Mouse (Mus musculus) inflammation-experienced regulatory T-cells (primary cell): ENCODE measurements around the gene Anxa7. TPM values are rescaled to one million over a fixed set of nuclear protein-coding genes. Genes with fewer than 3 reads are reported as not detected.

Source experiments
- polyA plus RNA-seq, 2 experiments: library from polyadenylated mRNA; unstranded; fragments of 100-300 nt; shearing (Covaris generic); gene quantifications; one replicate each; pipeline ENCODE4 v1.2.1; 2017

Anxa7 gene
- 10 to 100 TPM; 53.2 to 67.1 TPM for polyA plus RNA-seq

DNA sequence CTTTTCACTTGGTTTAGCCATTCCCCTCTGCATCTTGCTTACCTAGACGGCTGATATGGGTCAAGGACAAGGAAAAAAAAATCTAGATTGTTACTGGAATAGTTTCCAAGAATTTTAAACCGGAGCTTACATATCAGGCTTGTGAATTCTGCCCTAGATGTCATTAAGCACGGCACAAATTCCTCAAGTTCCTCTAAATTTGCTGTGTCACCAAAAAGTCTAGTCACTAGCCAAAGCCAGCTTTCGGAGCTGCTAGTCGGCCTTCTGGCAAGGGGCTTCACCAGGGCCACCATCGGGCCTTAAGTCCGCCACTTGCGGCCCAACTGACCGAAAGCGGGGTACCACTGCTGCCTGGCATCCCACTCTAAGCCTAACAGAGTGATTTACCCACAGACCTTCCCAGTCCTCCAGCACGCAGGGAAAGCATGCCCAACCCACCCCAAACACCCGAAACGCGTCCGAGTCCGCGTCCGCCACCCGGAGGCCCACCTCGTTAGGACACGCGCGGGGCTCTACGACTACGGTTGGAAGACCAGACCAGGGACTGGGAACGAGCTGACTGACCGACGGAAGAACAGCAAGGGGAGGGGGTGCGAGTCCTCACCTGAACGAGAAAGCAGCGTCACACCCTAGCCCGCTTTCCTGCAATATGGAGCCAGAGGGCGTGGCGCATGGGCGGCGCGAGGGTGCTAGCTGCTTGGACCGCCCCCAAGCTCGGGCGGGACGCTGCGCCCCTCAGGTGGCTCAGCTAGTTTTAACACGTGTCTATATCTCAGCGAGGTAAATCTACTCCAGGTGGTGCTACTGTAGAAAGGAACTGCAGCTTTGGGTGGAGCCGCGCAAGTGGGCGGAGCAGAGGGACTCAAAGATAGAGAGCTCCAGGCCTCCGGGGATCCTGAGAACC is at the start of gene Anxa7:
Anxa7 (minus strand) TSS at position 843 of the 904 bp plus-strand sequence.

DNA sequence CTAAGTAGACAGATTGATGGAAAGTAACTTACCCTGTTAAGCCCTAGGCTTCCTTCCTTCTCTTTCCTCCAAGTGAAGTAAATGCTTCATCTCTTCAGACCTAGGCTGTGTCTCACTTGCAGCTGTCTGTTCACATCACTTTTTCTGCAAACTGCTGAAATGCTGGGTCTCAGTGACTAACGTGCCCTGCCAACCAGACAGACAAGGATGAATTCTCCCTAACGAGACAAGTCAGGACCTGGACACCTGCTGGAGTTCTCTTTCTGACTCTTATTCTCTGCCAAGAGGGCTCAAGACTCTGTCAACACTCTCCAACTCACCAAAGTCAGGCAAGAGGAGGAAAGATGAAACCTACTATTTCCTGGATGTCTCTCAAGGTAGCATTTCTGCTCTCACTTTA is 16.7 kb upstream of the Anxa7 start, which contains the start of gene Mss51:
Mss51 (minus strand) TSS at position 299 of the 400 bp plus-strand sequence.

GRCm38 (mm10) chr14:20451765-20452331 is 28.1 kb downstream of the Anxa7 start, which contains the start of gene Cfap70:
Cfap70 (minus strand) TSS chr14:20452226.

Other genes with a start within 250 kb of the Anxa7 start
- gene Kcnk16, start 210.9 kb downstream of the Anxa7 start, polyA plus RNA-seq: under 1 TPM in 1 of 2 experiments, not detected in 1; 0.62 TPM
- 10 to 100 TPM; 17.6 to 18.7 TPM for gene Nudt13, start 185.4 kb downstream of the Anxa7 start, polyA plus RNA-seq
- 10 to 100 TPM; 49.8 to 63.9 TPM for gene Ecd, start 132.0 kb downstream of the Anxa7 start, polyA plus RNA-seq
- gene Fam149b, start 132.0 kb downstream of the Anxa7 start, polyA plus RNA-seq: 10 to 100 TPM; 53.5 to 74.9 TPM
- 100 to 1,000 TPM; 131 to 152 TPM for gene Dnajc9, start 91.2 kb downstream of the Anxa7 start, polyA plus RNA-seq
- 10 to 100 TPM; 66.9 to 90.9 TPM for gene Mrps16, start 86.5 kb downstream of the Anxa7 start, polyA plus RNA-seq
- under 1 TPM; 0.37 to 0.50 TPM for gene Cfap70, start 27.9 kb downstream of the Anxa7 start, polyA plus RNA-seq
- 1 to 10 TPM in 1 of 2 experiments, under 1 TPM in 1; 0.31 to 1.8 TPM for gene Mss51, start 16.8 kb upstream of the Anxa7 start, polyA plus RNA-seq
- 10 to 100 TPM; 21.2 to 26.0 TPM for gene Ppp3cb, start 66.4 kb upstream of the Anxa7 start, polyA plus RNA-seq
- gene Usp54, start 160.9 kb upstream of the Anxa7 start, polyA plus RNA-seq: 1 to 10 TPM in 1 of 2 experiments, under 1 TPM in 1; 0.78 to 3.6 TPM
- gene Myoz1, start 176.4 kb upstream of the Anxa7 start, polyA plus RNA-seq: 1 to 10 TPM in 1 of 2 experiments, not detected in 1; 4.7 TPM
- under 1 TPM; 0.14 to 0.37 TPM for gene Synpo2l, start 188.2 kb upstream of the Anxa7 start, polyA plus RNA-seq
- gene Sec24c, start 194.2 kb upstream of the Anxa7 start, polyA plus RNA-seq: 100 to 1,000 TPM; 211 to 253 TPM
- gene Fut11, start 214.8 kb upstream of the Anxa7 start, polyA plus RNA-seq: 10 to 100 TPM; 11.4 to 24.7 TPM
- 100 to 1,000 TPM; 100 to 109 TPM for gene Chchd1, start 222.9 kb upstream of the Anxa7 start, polyA plus RNA-seq
- 10 to 100 TPM; 42.7 to 46.8 TPM for gene Zswim8, start 227.4 kb upstream of the Anxa7 start, polyA plus RNA-seq